Mouse (Mus musculus): ENCODE results near the gene Wdfy2.

Gene Wdfy2

DNA sequence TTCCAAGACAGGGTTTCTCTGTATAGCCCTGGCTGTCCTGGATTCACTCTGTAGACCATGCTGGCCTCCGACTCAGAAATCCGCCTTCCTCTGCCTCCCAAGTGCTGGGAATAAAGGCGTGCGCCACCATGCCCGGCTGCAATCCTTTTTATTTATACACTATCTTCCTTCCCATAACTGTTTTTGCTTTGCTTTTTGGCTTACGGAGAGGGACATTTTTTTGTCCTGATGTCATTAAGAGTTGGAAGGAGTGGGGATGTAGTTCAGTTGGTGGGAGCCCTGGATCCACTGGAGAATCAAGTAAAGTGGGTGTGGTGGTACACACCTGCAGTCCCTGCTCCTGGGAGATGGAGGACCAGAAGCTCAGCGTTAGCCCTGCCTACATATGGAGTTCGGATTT lies 6.7 kb downstream of the Wdfy2 start:
- no peak for DNase-seq (ENCODE audit: low spot score)

- no peak for DNase-seq (ENCODE audit: low spot score)
Measured at GRCm38 (mm10) chr14:62845011-62845840, 7.7 kb downstream of the Wdfy2 start.

- DNase-seq (ENCODE audit: low spot score): no peak
Measured at GRCm38 (mm10) chr14:62850980-62851379, 13.5 kb downstream of the Wdfy2 start.

DNA sequence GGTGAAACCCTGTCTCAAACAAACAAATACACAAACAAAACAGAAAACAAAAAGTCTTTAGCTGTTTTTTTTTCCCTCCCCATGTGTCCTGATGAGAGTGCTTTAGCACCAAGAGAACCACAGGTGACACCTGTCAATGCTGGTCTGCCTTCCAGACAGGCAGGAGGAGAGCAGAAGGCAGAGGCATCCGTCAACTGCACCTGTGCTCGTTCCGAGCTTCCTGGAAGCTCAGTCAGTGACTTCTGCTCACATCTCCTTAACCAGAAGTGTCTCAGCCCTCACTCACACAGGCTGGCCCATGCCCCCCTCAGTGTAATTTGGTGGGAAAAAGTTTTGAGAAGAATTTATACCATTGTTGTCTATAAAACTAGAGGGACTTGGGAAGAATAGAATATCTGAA lies 15.4 kb downstream of the Wdfy2 start:
- DNase-seq (ENCODE audit: low spot score): no peak

- DNase-seq (ENCODE audit: low spot score): no peak
Measured at GRCm38 (mm10) chr14:62855077-62855835, 17.8 kb downstream of the Wdfy2 start.

DNA sequence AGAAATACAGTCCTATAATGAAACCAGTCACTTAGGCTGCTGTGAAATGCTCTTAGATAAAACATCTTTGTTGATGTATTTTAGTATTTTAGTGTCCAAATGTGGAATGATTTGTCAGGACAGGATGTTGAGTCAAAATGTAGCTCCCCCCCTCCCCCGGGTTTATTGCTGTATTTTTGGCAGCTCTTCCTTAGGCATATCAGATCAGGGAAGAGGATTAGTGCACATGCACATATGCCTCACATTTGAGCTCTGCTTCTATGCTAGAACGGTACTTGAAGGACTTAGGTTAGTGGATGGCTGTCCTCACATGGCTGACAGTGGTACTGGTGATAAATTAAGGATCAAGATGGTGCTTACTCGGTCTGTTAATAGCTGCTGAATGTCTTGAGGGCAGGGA lies 18.4 kb downstream of the Wdfy2 start:
- DNase-seq (ENCODE audit: low spot score): no peak

GRCm38 (mm10) chr14:62856490-62856889 lies 19.0 kb downstream of the Wdfy2 start:
- DNase-seq (ENCODE audit: low spot score): no peak

GRCm38 (mm10) chr14:62857879-62858278 lies 20.4 kb downstream of the Wdfy2 start:
- no peak for DNase-seq (ENCODE audit: low spot score)

DNA sequence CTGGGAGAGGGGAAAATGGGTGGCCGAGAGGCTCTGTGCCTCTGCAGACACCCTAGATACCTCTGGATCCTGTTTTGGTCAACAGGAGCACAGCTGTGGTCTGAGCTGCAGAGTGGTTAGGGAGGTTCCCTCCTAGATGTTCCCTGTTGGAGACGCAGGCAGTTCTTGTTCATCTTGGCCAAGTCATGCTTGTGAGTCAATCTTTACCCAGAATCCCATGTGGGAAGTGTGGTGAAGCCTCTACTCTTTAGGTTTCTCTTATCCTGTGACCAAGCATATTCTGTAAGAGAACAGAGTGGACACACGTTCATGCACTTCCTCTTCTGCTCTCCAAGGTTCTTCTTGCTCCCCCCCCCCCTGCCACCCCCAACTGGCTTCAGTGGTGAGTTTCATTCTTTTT lies 20.8 kb downstream of the Wdfy2 start:
- no peak for DNase-seq (ENCODE audit: low spot score)

- no peak for DNase-seq (ENCODE audit: low spot score)
Measured at GRCm38 (mm10) chr14:62862564-62862963, 25.1 kb downstream of the Wdfy2 start.

DNA sequence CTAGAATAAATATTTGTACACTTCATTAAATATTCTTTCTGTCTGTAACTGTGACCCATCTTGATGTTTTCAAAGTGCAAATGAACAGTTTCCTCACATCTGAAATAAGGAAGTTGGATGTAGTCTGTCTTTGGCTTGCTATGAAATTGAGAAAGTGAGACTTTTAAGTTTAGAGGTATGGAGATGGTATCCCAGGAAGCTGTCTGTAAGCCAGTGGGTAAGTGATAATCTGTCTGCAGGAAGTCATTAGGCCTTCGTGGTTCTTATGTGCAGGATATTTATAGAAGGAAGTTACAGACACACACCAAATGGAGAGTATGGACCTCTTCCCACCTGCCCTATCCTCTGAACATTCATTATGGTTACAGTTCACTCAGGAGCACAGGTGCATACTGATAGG lies 26.8 kb downstream of the Wdfy2 start:
- no peak for DNase-seq (ENCODE audit: low spot score)

- DNase-seq (ENCODE audit: low spot score): no peak
Measured at GRCm38 (mm10) chr14:62865405-62865804, 27.9 kb downstream of the Wdfy2 start.

DNA sequence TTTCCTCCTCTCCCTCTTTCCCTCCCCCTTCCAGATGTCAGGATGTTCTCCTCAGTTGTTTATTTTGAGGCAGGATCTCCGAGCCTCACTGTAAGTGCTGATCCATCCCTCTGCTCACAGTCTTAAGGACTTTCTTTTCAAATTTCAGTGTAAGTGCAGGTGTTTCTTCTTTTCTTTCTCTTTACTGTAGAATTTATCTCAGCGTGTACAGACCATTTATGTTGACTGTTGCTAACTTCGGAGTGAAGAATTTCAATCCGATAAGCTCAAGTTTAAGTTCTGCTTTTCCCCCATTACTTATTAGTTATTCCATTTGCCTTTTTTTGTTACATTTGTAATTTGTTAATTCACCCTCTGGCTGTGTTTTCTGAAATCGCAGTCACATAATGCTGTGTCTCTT lies 29.6 kb downstream of the Wdfy2 start:
- no peak for DNase-seq (ENCODE audit: low spot score)

GRCm38 (mm10) chr14:62867576-62867975 lies 30.1 kb downstream of the Wdfy2 start:
- DNase-seq (ENCODE audit: low spot score): no peak

- DNase-seq (ENCODE audit: low spot score): no peak
Measured at GRCm38 (mm10) chr14:62868254-62868653, 30.8 kb downstream of the Wdfy2 start.

DNA sequence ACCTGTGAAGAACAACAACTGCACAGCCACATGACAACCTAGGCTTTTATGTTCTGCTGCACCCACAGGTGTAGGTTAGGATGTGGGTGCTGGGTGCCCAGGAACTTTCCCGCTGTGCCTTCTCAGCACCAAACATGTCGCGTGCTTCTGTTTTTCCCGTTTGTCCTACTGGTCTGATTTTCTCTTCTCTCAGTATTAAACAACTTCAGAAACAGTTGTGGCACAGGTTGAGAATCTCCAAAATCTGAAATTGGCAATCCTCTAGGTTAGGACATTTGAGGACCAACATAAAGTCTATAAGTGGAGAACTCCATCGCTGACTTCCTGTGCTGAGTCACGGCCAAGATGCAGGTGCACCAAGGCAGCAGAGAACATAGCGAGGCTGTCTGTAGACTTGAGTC lies 32.8 kb downstream of the Wdfy2 start:
- no peak for DNase-seq (ENCODE audit: low spot score)

DNA sequence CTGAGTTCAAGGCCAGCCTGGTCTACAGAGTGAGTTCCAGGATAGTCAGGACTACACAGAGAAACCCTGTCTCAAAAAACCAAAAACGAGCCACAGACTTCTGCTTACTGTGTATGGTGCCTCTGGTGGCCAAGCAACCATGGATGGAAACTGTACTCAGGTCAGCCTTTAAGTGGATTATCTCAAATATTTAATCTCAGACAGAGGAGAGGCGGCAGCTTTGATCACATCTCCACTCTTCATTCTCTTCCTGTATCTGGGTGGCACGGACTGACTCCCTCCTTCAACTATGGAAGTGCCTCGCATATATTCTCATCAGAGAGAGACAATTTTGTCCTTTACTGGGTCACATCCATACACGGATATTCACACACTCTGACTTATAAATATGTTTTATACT lies 34.0 kb downstream of the Wdfy2 start:
- DNase-seq (ENCODE audit: low spot score): no peak

DNA sequence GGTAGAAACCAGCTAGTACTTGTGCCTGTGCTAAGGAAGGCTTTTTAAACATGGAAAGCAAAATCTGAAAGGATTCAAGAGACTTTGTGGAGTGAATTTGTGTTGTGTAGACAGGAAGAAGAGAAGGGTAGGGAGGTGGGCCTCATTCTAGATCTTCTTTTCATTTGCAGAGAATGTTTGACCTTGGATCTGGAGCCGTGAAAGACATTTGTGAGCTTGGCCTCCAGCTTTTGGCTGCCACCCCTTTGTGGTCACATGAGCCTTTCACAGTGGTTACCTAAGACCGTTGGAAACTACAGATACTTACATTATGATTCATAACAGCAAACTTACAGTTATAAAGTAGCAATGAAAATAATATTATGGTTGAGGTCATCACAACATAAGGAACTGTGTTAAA lies 34.5 kb downstream of the Wdfy2 start:
- no peak for DNase-seq (ENCODE audit: low spot score)

DNA sequence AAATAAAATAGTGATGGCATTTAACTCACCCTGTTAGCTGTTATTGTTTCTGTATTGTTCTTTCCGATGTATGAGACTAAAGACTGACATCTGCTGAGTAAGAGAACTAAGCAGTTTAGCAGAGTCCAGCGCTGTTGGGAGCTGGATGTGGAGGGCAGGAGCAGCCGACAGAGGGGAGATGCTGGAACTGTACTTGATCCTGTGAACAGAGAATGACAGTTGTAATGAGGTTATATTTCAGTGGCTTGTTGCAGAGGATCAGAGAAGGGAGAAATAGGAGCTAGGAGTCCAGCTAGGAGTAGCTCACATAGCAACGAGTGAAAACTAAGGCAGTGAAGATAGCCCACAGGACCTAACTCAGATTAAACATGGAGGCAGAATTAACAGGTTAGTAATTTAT lies 36.3 kb downstream of the Wdfy2 start:
- DNase-seq (ENCODE audit: low spot score): no peak

DNA sequence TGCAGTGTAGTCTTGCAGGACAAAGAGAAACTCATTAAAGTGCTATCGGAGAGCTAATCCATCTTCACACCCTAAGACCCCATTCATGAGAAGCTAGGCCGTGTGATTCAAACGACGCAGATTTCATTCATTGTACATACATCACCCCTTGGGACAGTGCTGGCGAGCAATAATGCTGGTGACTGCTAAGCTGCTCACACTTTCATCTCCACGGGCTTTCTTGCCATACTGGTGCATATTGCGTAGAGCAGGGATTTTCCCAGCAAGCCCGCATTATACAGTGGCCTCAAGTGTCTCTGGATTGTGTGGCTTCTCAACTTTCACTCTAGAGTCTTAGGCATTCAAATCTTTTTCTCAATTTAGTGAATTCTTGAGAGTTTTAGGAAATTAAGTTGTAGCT lies 36.9 kb downstream of the Wdfy2 start:
- DNase-seq (ENCODE audit: low spot score): no peak

- no peak for DNase-seq (ENCODE audit: low spot score)
Measured at GRCm38 (mm10) chr14:62878076-62878475, 40.6 kb downstream of the Wdfy2 start.

DNA sequence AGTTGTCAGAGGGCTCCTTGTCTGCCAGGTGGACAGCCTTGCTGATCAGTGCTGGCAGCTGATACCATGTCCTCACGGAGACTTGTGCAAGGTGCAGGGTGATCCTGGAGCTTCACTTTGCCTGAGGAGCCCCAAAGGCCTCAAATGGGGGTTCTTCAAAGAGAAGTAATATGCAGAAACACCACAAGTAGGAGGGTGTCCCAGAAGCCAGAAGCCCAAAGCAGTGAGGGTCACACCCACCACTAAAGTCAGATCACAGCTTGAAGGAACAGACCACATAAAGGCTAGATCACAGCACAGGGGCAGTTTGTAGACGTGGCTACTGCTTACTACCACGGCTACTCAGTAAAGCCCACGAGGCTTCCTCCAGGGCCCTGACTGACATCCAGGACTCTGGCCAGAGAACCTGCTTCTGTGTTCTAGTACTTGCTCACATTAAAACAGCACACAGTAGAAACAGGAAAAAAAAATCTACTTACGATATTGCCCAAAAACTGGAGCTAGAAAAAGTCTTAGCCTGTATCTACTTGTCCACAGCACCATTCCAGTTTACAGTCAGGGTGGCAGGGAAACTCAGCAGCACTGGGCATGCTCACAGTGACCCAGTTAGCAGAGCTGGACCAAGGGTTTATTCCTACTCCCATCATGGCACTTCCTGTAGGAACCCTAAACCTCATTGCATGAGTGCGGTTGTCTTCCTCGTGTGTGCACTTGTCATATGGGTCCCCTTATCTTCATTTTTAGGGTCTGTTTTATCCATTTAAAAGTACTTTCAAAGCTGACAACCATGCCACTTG lies 41.4 kb downstream of the Wdfy2 start:
- DNase-seq (ENCODE audit: low spot score): no peak

DNA sequence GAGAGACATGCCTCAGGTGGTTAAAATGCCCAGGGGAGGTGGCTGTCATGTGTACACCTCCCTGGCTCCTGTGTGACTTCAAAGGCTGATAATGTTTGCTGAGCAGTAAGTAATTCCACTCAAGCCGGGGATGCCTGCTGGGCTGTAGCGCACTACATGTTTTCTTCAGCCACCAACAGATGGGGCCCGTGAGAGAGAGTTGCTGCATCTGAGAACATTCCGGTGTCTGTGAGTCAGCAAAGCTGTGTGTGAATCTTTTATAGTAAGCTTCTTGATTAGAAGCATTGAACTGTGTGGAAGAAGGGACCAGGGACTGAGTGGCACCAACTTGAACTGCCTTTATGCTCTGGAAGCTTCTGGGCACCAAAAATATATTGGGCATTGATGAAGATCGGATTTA lies 42.0 kb downstream of the Wdfy2 start:
- DNase-seq (ENCODE audit: low spot score): peak; percentile 22

All from urinary bladder, postnatal 10 days (tissue).